Mouse (Mus musculus) bone marrow, adult 2 months (tissue): Measurements from ENCODE around the gene C1qtnf12.

Source experiments
- CTCF ChIP-seq: fragments of 200-500 bp; IDR thresholded peaks from 2 replicates; pipeline ENCODE4 v1.5.1; 2011; ENCODE audit warnings: low read length, control low read depth; ENCODE audit not compliant: control insufficient read depth, insufficient read depth
- POLR2A ChIP-seq: fragments of 200-500 bp; IDR thresholded peaks from 2 replicates; pipeline ENCODE4 v1.6.1; 2011; ENCODE audit warnings: low read depth, mild to moderate bottlenecking, control low read depth, low read length, borderline replicate concordance; ENCODE audit not compliant: control insufficient read depth

GRCm38 (mm10) chr4:155993606-155994005, 31.5 kb downstream of the C1qtnf12 start:
- no peak for TF ChIP-seq CTCF
- no peak for TF ChIP-seq POLR2A
